Mouse (Mus musculus): Measurements from ENCODE around the gene Gsn.
A peak's percentile ranks its signal among the peaks of the same experiment; 100 is the strongest.

Gene Gsn

GRCm38 (mm10) chr2:35255885-35256833 is at the start of gene Gsn:
Gsn (plus strand) TSS chr2:35256380.
- DNase-seq = no peak

GRCm38 (mm10) chr2:35206761-35207160 is 49.4 kb upstream of the Gsn start:
- DNase-seq = no peak

GRCm38 (mm10) chr2:35208054-35208453 is 48.1 kb upstream of the Gsn start:
- DNase-seq = no peak

GRCm38 (mm10) chr2:35208931-35209665 is 47.1 kb upstream of the Gsn start:
- DNase-seq = no peak

GRCm38 (mm10) chr2:35211681-35212080 is 44.5 kb upstream of the Gsn start:
- no peak for DNase-seq

- no peak for DNase-seq
Measured at GRCm38 (mm10) chr2:35213345-35213910, 42.8 kb upstream of the Gsn start.

- DNase-seq = peak; percentile 64
Measured at GRCm38 (mm10) chr2:35214881-35215358, 41.3 kb upstream of the Gsn start.

GRCm38 (mm10) chr2:35215363-35215762 is 40.8 kb upstream of the Gsn start:
- DNase-seq = no peak

- no peak for DNase-seq
Measured at GRCm38 (mm10) chr2:35216701-35217100, 39.5 kb upstream of the Gsn start.

GRCm38 (mm10) chr2:35218736-35219135 is 37.4 kb upstream of the Gsn start:
- DNase-seq = no peak

GRCm38 (mm10) chr2:35222822-35223391 is 33.3 kb upstream of the Gsn start:
- no peak for DNase-seq

GRCm38 (mm10) chr2:35224285-35224684 is 31.9 kb upstream of the Gsn start:
- DNase-seq = no peak

GRCm38 (mm10) chr2:35228145-35228544 is 28.0 kb upstream of the Gsn start:
- no peak for DNase-seq

GRCm38 (mm10) chr2:35230215-35230614 is 26.0 kb upstream of the Gsn start:
- no peak for DNase-seq

GRCm38 (mm10) chr2:35231871-35232270 is 24.3 kb upstream of the Gsn start:
- DNase-seq = no peak

- no peak for DNase-seq
Measured at GRCm38 (mm10) chr2:35232595-35233445, 23.4 kb upstream of the Gsn start.

GRCm38 (mm10) chr2:35233898-35234297 is 22.3 kb upstream of the Gsn start:
- no peak for DNase-seq

GRCm38 (mm10) chr2:35235021-35235420 is 21.2 kb upstream of the Gsn start:
- DNase-seq = no peak

GRCm38 (mm10) chr2:35244241-35244640 is 11.9 kb upstream of the Gsn start:
- DNase-seq = no peak

- no peak for DNase-seq
Measured at GRCm38 (mm10) chr2:35247763-35248162, 8.4 kb upstream of the Gsn start.

- no peak for DNase-seq
Measured at GRCm38 (mm10) chr2:35252733-35253132, 3.4 kb upstream of the Gsn start.

- DNase-seq = no peak
Measured at GRCm38 (mm10) chr2:35253751-35254150, 2.4 kb upstream of the Gsn start.
